ENCODE assay signal across 23 mouse cellular contexts in the genomic region with DNA sequence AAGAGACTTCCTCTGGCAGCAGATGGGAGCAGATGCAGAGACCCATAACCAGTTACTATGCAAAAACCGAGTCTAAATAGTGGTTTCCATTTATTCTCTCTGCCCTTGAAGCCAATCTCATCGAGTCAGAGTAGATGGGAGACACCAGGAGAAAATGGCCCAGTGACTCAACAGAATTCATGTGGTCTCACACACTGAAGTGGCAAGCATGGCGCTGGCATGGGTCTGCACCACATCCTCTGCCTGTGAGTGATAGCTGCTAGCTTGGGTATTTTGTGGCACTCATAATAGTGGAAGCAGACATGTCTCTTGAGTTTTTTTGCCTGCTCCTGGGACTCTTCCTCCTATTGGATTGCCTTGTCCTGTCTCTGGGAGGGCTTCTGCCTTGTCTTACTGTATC.
"Had no signal": no experiment of that assay in that cellular context is flagged by ENCODE, and none has a peak within 500 bp of the region (broad histone marks: within the 10 kb centered on the region; RNA-seq: fewer than 3 reads in every experiment).

No protein-coding gene starts in this region.

- H3K4me3 ChIP-seq: liver, embryonic 13.5 days; liver, embryonic 15.5 days; lung, embryonic 15.5 days; midbrain, embryonic 10.5 days; midbrain, embryonic 12.5 days; myocyte; neural tube, embryonic 13.5 days; neural tube, embryonic 15.5 days had no signal

- H3K9me3 ChIP-seq: liver, embryonic 13.5 days; liver, embryonic 15.5 days; lung, embryonic 15.5 days; midbrain, embryonic 10.5 days; midbrain, embryonic 12.5 days; neural tube, embryonic 13.5 days; neural tube, embryonic 15.5 days had no signal

- DNase-seq: liver, embryonic 13.5 days; liver, postnatal 0 days; lung, adult 2 months; lung, postnatal 14 days; lung, postnatal 36 days; midbrain, embryonic 14.5 days; retina, postnatal 1 day; right cerebral cortex, adult 18-20 months; right cerebral cortex, postnatal 25 days; right cerebral cortex, postnatal 4 days; spleen, adult 18-20 months; thymus, adult 2 months; thymus, postnatal 14 days; thymus, postnatal 36 days had no signal

- H3K4me1 ChIP-seq: liver, embryonic 13.5 days; liver, embryonic 15.5 days; lung, embryonic 15.5 days; midbrain, embryonic 10.5 days; midbrain, embryonic 12.5 days; neural tube, embryonic 13.5 days; neural tube, embryonic 15.5 days had no signal

- H3K27me3 ChIP-seq: liver, embryonic 13.5 days; liver, embryonic 15.5 days; lung, embryonic 15.5 days; midbrain, embryonic 12.5 days; neural tube, embryonic 13.5 days; neural tube, embryonic 15.5 days had no signal

- H3K36me3 ChIP-seq: liver, embryonic 13.5 days; liver, embryonic 15.5 days; lung, embryonic 15.5 days; midbrain, embryonic 10.5 days; midbrain, embryonic 12.5 days; neural tube, embryonic 13.5 days; neural tube, embryonic 15.5 days had no signal

- ATAC-seq: liver, postnatal 0 days; lung, postnatal 0 days; midbrain, embryonic 16.5 days had no signal
